Mouse (Mus musculus) thymus, adult 2 months (tissue): Measurements from ENCODE around the gene Desi2.
A peak's percentile ranks its signal among the peaks of the same experiment; 100 is the strongest.
"Not testable (repeated sequence)": the region's sequence is repeated elsewhere in the genome, so short reads cannot be mapped to it uniquely, and the experiment has no call there.

Experiments
- CTCF ChIP-seq: fragments of 200-500 bp; IDR thresholded peaks from 2 replicates; pipeline ENCODE4 v1.5.1; 2012; ENCODE audit warnings: mild to moderate bottlenecking, control low read depth, low read length, moderate library complexity, borderline replicate concordance; ENCODE audit not compliant: control insufficient read depth, poor library complexity, insufficient read depth; ENCODE audit errors: extremely low read depth
- POLR2A ChIP-seq: fragments of 200-500 bp; IDR thresholded peaks from 2 replicates; pipeline ENCODE4 v1.6.1; 2012; ENCODE audit warnings: mild to moderate bottlenecking, low read length, control low read depth, moderate library complexity; ENCODE audit not compliant: control insufficient read depth, poor library complexity, insufficient read depth; ENCODE audit errors: extremely low read depth

- 0 out of 2 replicates have a peak, but pooled peaks have one; percentile 13 for TF ChIP-seq CTCF
- TF ChIP-seq POLR2A, result not testable (repeated sequence)
These were observed 593 bp downstream of the Desi2 start for GRCm38 (mm10) chr1:178187810-178188209.
